Mouse (Mus musculus) lung, adult 18-20 months (tissue): ENCODE results near the gene Nrsn2.
A peak's percentile ranks its signal among the peaks of the same experiment; 100 is the strongest.
"Not testable (repeated sequence)": the region's sequence is repeated elsewhere in the genome, so short reads cannot be mapped to it uniquely, and the experiment has no call there.

Source experiments
- DNase-seq, 2 experiments: peaks; one replicate each; pipeline ENCODE4 v3.0.0; 2022; ENCODE audit warnings: mixed read lengths in 2 of 2

Gene Nrsn2

GRCm38 (mm10) chr2:152384191-152384590 lies 7.8 kb upstream of the Nrsn2 start:
- no peak for DNase-seq

- no peak for DNase-seq
These were observed 640 bp downstream of the Nrsn2 start for GRCm38 (mm10) chr2:152375652-152376344.

- DNase-seq: no peak
These were observed 2.9 kb downstream of the Nrsn2 start for GRCm38 (mm10) chr2:152373547-152373946.

- no peak for DNase-seq
These were observed 3.8 kb downstream of the Nrsn2 start for GRCm38 (mm10) chr2:152372661-152373060.

GRCm38 (mm10) chr2:152372104-152372503 lies 4.3 kb downstream of the Nrsn2 start:
- no peak for DNase-seq

GRCm38 (mm10) chr2:152368532-152369140 lies 7.8 kb downstream of the Nrsn2 start:
- DNase-seq: peak; percentile 30 to 60

GRCm38 (mm10) chr2:152367917-152368316 lies 8.5 kb downstream of the Nrsn2 start:
- no peak for DNase-seq

- peak; percentile 88 to 93 for DNase-seq
These were observed 12.9 kb downstream of the Nrsn2 start for GRCm38 (mm10) chr2:152363245-152364147.

- no peak for DNase-seq
These were observed 15.2 kb downstream of the Nrsn2 start for GRCm38 (mm10) chr2:152361193-152361592.

- peak; percentile 93 to 96 for DNase-seq
These were observed 16.1 kb downstream of the Nrsn2 start for GRCm38 (mm10) chr2:152360271-152360775.

- peak; percentile 25 to 46 for DNase-seq
These were observed 16.8 kb downstream of the Nrsn2 start for GRCm38 (mm10) chr2:152359616-152360015.

- not testable (repeated sequence) for DNase-seq
These were observed 17.5 kb downstream of the Nrsn2 start for GRCm38 (mm10) chr2:152358977-152359376.

- DNase-seq: no peak
These were observed 19.2 kb downstream of the Nrsn2 start for GRCm38 (mm10) chr2:152357254-152357653.

GRCm38 (mm10) chr2:152349842-152350540 lies 26.4 kb downstream of the Nrsn2 start:
- DNase-seq: peak; percentile 69 to 84

- no peak for DNase-seq
These were observed 27.2 kb downstream of the Nrsn2 start for GRCm38 (mm10) chr2:152349205-152349604.

- no peak for DNase-seq
These were observed 28.7 kb downstream of the Nrsn2 start for GRCm38 (mm10) chr2:152347722-152348121.

- DNase-seq: no peak
These were observed 29.5 kb downstream of the Nrsn2 start for GRCm38 (mm10) chr2:152346776-152347465.

GRCm38 (mm10) chr2:152345393-152345792 lies 31.0 kb downstream of the Nrsn2 start:
- DNase-seq: no peak

GRCm38 (mm10) chr2:152344909-152345308 lies 31.5 kb downstream of the Nrsn2 start:
- no peak for DNase-seq

GRCm38 (mm10) chr2:152344361-152344760 lies 32.1 kb downstream of the Nrsn2 start:
- peak; percentile 41 to 54 for DNase-seq

GRCm38 (mm10) chr2:152343329-152344213 lies 32.9 kb downstream of the Nrsn2 start, which contains the start of gene Trib3:
TSS of gene Trib3 (minus strand) at chr2:152344032.
- peak; percentile 89 to 91 for DNase-seq
